In genomic region chr13:107260274-107260673, GRCm38 (mm10) we compare ENCODE assay signal across 24 mouse cellular contexts.
DNase-seq lines count a peak whose midpoint lies in the region; ATAC-seq and TF ChIP-seq lines count a peak whose summit lies in the region.
"Had no signal": no experiment of that assay in that cellular context is flagged by ENCODE, and none has a peak within 500 bp of the region (broad histone marks: within the 10 kb centered on the region; RNA-seq: fewer than 3 reads in every experiment).

No protein-coding gene starts in this region.

- 68% methylated on average over 4 of the region's 4 CpGs for WGBS in forebrain, embryonic 14.5 days
- WGBS in forebrain, postnatal 0 days, result 54% methylated on average over 4 of the region's 4 CpGs

- peak; percentile 11 for DNase-seq in forebrain, embryonic 14.5 days (ENCODE audit: low spot score)
- DNase-seq in forebrain, postnatal 0 days, result no peak
- DNase-seq in left cerebral cortex, postnatal 25 days (ENCODE audit: low spot score in 2 of 2), result peak; percentile 8 to 33
- DNase-seq in left cerebral cortex, adult 8-10 months (ENCODE audit: low spot score in 2 of 2), result no peak
- DNase-seq in brain, adult 2 months (ENCODE audit: low read depth, low spot score), result peak; percentile 56
- DNase-seq in thymus, postnatal 4 days, result no peak
- DNase-seq: adrenal gland, adult 8-10 months; adrenal gland, postnatal 14 days; adrenal gland, postnatal 36 days; B cell, adult 2 months; cerebellum, adult 11-12 months; cerebellum, adult 2 months; cerebellum, adult 9-10 months; cerebellum, postnatal 10 days; cerebellum, postnatal 25 days had no signal

- TF ChIP-seq CTCF in forebrain, postnatal 0 days (IDR thresholded peaks at IDR 0.05; ENCODE audit: low read depth), result no peak

- intact Hi-C loops in left cerebral cortex, postnatal 25 days (cut with DNase I), result no loop called here

- no peak overlapping the region for H3K4me2 ChIP-seq in forebrain, embryonic 14.5 days (ENCODE audit: low read length)
- H3K4me2 ChIP-seq in forebrain, postnatal 0 days (ENCODE audit: low read depth), result no peak overlapping the region
- H3K4me2 ChIP-seq: embryonic facial prominence, embryonic 12.5 days; forebrain, embryonic 13.5 days had no signal

- no peak overlapping the region for H3K9ac ChIP-seq in forebrain, embryonic 14.5 days (ENCODE audit: low read length)
- no peak overlapping the region for H3K9ac ChIP-seq in forebrain, postnatal 0 days
- H3K9ac ChIP-seq: embryonic facial prominence, embryonic 12.5 days; forebrain, embryonic 13.5 days had no signal

- H3K27ac ChIP-seq in forebrain, embryonic 14.5 days (ENCODE audit: low read depth, low read length), result no peak overlapping the region
- no peak overlapping the region for H3K27ac ChIP-seq in forebrain, postnatal 0 days (ENCODE audit: low read depth, low read length)
- H3K27ac ChIP-seq: embryonic facial prominence, embryonic 10.5 days; embryonic facial prominence, embryonic 12.5 days; forebrain, embryonic 13.5 days had no signal

- H3K36me3 ChIP-seq in forebrain, embryonic 14.5 days (ENCODE audit: control insufficient read depth, insufficient read depth, low read length), result no peaks in the 10 kb centered on the region
- no peaks in the 10 kb centered on the region for H3K36me3 ChIP-seq in forebrain, postnatal 0 days (ENCODE audit: insufficient read depth)
- H3K36me3 ChIP-seq: embryonic facial prominence, embryonic 10.5 days; embryonic facial prominence, embryonic 12.5 days; G1E had no signal

- no peaks in the 10 kb centered on the region for H3K9me3 ChIP-seq in forebrain, embryonic 14.5 days (replicated peaks; ENCODE audit: control insufficient read depth, low read length)
- no peaks in the 10 kb centered on the region for H3K9me3 ChIP-seq in forebrain, postnatal 0 days (ENCODE audit: low read length)
- H3K9me3 ChIP-seq: embryonic facial prominence, embryonic 10.5 days; embryonic facial prominence, embryonic 12.5 days; forebrain, embryonic 13.5 days; G1E had no signal

- no peak overlapping the region for H3K4me3 ChIP-seq in forebrain, embryonic 14.5 days (ENCODE audit: low read depth, low read length)
- no peak overlapping the region for H3K4me3 ChIP-seq in forebrain, postnatal 0 days (ENCODE audit: low read depth, low read length)
- H3K4me3 ChIP-seq: embryonic facial prominence, embryonic 10.5 days; embryonic facial prominence, embryonic 12.5 days; forebrain, embryonic 13.5 days had no signal

- H3K27me3 ChIP-seq in forebrain, embryonic 14.5 days (replicated peaks; ENCODE audit: control insufficient read depth, insufficient read depth, low read length), result no peaks in the 10 kb centered on the region
- H3K27me3 ChIP-seq in forebrain, postnatal 0 days (ENCODE audit: insufficient read depth, low read length), result no peaks in the 10 kb centered on the region
- H3K27me3 ChIP-seq: CH12.LX; embryonic facial prominence, embryonic 12.5 days; forebrain, embryonic 13.5 days; Patski had no signal

- no peaks in the 10 kb centered on the region for H3K4me1 ChIP-seq in forebrain, embryonic 14.5 days (ENCODE audit: control insufficient read depth, insufficient read depth, low read length)
- H3K4me1 ChIP-seq in forebrain, postnatal 0 days (ENCODE audit: insufficient read depth), result no peaks in the 10 kb centered on the region
- H3K4me1 ChIP-seq: embryonic facial prominence, embryonic 12.5 days; forebrain, embryonic 13.5 days had no signal

- ATAC-seq in forebrain, embryonic 14.5 days, result no peak
- ATAC-seq in forebrain, postnatal 0 days, result no peak
- ATAC-seq: activated CD4-positive, CD25-positive, alpha-beta regulatory T cell, adult 4 months; CD4-positive, CD25-positive, alpha-beta regulatory T cell, adult 4 months; forebrain, embryonic 13.5 days; forebrain, embryonic 16.5 days; Patski had no signal

Comparison
In these comparisons a context has a peak if more than half of its experiments do, and no peak if none do; other contexts are left out.
1. DNase-seq: peak in forebrain, embryonic 14.5 days (single experiment), left cerebral cortex, postnatal 25 days (2 of 2) and brain, adult 2 months (single experiment); none in forebrain, postnatal 0 days (single experiment), left cerebral cortex, adult 8-10 months (0 of 2) and thymus, postnatal 4 days (single experiment).